Mouse (Mus musculus) ES-E14 (cell line): Measurements from ENCODE around the gene Mapk13. TPM values are rescaled to one million over a fixed set of nuclear protein-coding genes. Genes with fewer than 3 reads are reported as not detected.

ENCODE experiments used
- DNase-seq: peaks from one replicate; pipeline ENCODE4 v3.0.0-alpha.2; 2013; ENCODE audit warnings: low read depth, low spot score
- H3K27ac ChIP-seq: 2 replicates; pipeline ENCODE4 v1.5.1; 2012; ENCODE audit warnings: low read depth, mild to moderate bottlenecking, low read length, moderate library complexity, mixed read lengths; ENCODE audit not compliant: poor library complexity, insufficient read depth, severe bottlenecking
- H3K36me3 ChIP-seq: 2 replicates; pipeline ENCODE4 v1.6.1; 2012; ENCODE audit warnings: mild to moderate bottlenecking, low read length, moderate library complexity, mixed read lengths; ENCODE audit not compliant: control insufficient read depth, poor library complexity, insufficient read depth, severe bottlenecking
- H3K4me1 ChIP-seq, 2 experiments: fragments of 150-350 bp in 1 of 2; sonication (generic) in 1 of 2; 2 replicates each; pipeline ENCODE4 v1.6.1; 2012; ENCODE audit warnings: low read length in 2 of 2, mild to moderate bottlenecking in 1 of 2, mixed read lengths in 1 of 2; ENCODE audit not compliant: control insufficient read depth in 2 of 2, insufficient read depth in 2 of 2, poor library complexity in 1 of 2
- H3K4me3 ChIP-seq, 2 experiments: fragments of 150-350 bp in 1 of 2; sonication (generic) in 1 of 2; 2 replicates each; pipeline ENCODE4 v1.5.1; 2012; ENCODE audit warnings: low read length in 2 of 2, low read depth in 1 of 2, mild to moderate bottlenecking in 1 of 2, mixed read lengths in 1 of 2; ENCODE audit not compliant: insufficient read depth in 1 of 2, poor library complexity in 1 of 2, severe bottlenecking in 1 of 2
- H3K9ac ChIP-seq: 2 replicates; pipeline ENCODE4 v1.6.1; 2012; ENCODE audit warnings: low read depth, mild to moderate bottlenecking, low read length, mixed read lengths; ENCODE audit not compliant: poor library complexity, insufficient read depth, severe bottlenecking
- H3K9me3 ChIP-seq: fragments of 150-350 bp; sonication (generic); 2 replicates; pipeline ENCODE4 v1.6.1; 2012; ENCODE audit warnings: low read depth, mild to moderate bottlenecking, low read length; ENCODE audit not compliant: control insufficient read depth, insufficient read depth
- CHD2 ChIP-seq: IDR thresholded peaks from 2 replicates; pipeline ENCODE4 v1.6.1; 2014; ENCODE audit warnings: mild to moderate bottlenecking, low read depth, low read length, inconsistent platforms
- HCFC1 ChIP-seq: IDR thresholded peaks from 2 replicates; pipeline ENCODE4 v1.6.1; 2012; ENCODE audit warnings: low read length, inconsistent platforms, borderline replicate concordance; ENCODE audit not compliant: insufficient read depth
- MAFK ChIP-seq: IDR thresholded peaks from 2 replicates; pipeline ENCODE4 v1.6.1; 2014; ENCODE audit warnings: mild to moderate bottlenecking, low read depth, low read length, inconsistent platforms; ENCODE audit not compliant: insufficient read depth
- ZC3H11A ChIP-seq: IDR thresholded peaks from 2 replicates; pipeline ENCODE4 v1.6.1; 2012; ENCODE audit warnings: low read depth, mild to moderate bottlenecking, inconsistent platforms, low read length, borderline replicate concordance
- ZNF384 ChIP-seq: IDR thresholded peaks from 2 replicates; pipeline ENCODE4 v1.6.1; 2012; ENCODE audit warnings: low read depth, low read length, inconsistent platforms
- in situ Hi-C, 2 experiments: fragments of 600-800 bp; cut with MboI; formaldehyde crosslinking; loops; one replicate each; pipeline ENCODE4 v1.15.1; 2025; ENCODE audit warnings: low sequenced_read_pairs in 2 of 2, inconsistent platforms in 1 of 2; ENCODE audit not compliant: unreplicated experiment in 2 of 2
- total RNA-seq: library from RNA; depleted of rRNA; stranded (reverse); fragments of 300-350 nt; gene quantifications from 2 replicates; pipeline ENCODE4 v1.2.3, GENCODE M21; 2012

Gene Mapk13
- total RNA-seq, 1 experiment, result 7.1 TPM

DNA sequence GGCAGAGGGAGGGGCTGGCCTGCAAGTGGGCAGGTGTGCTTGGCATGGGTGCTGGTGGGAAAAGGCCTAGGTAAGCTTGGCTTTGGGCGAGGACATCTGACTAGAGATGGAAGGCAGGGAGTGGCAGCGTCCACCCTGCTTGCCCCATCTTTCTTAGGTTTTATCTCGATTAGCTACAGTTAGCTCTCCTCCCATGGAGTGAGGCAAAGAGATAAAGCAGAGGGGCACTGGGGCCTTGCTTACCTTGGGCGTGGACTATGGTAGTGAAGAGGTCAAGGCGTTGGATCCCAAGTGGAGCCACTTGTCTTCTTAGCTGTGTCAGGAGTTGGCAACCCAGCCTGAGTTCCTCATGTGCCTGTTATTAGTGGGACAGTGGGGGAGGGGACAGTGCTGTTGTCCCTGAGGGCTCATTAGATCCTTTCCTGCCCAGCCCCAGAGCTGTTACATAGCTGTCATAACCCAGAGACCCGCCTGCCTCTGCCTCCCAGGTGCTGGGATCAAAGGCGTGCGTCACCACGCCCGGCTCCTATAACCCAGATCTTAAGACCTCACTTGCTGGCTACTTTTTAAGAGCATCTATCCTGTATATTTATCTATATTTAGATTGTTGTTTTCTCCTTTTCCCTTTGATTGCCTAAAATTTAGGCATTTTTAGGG lies 40.2 kb downstream of the Mapk13 start:
- peaks cover 48% of the 10 kb centered on the region for H3K36me3 ChIP-seq

DNA sequence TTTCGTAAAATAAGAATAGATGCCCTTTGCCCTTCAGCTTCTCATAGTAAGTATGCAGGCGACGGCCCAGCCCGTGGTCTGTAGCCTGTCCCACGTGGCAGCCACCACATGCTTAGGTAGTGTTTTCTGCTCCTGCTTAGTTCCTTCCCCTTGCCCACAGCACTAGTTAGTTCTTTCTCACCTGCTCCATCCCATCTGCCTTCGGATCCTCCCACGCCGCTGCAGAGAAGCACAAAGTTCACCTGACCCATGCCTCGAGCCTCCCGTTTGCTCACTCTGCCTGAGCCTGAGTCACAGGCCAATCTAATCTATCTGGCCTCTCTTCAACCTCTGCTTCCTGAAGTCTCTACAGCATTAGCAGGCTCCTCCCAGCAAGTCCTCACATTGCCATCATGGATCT lies 43.2 kb downstream of the Mapk13 start:
- H3K36me3 ChIP-seq, result peaks cover 50% of the 10 kb centered on the region
- H3K9ac ChIP-seq, result no peak overlapping the region
- no peak for DNase-seq
- no peak overlapping the region for H3K4me3 ChIP-seq
- H3K9me3 ChIP-seq, result no peaks in the 10 kb centered on the region
- TF ChIP-seq ZNF384 (no peak), ZC3H11A (no peak), CHD2 (no peak), MAFK (no peak), HCFC1 (no peak)
- H3K4me1 ChIP-seq, result peaks cover 0 to 11% of the 10 kb centered on the region in 2 experiments; a peak in 2 of 4 replicates
- in situ Hi-C loops, result no loop called here
- no peak overlapping the region for H3K27ac ChIP-seq

More for the DNA sequence above, 40.2 kb downstream of the Mapk13 start:
- H3K9ac ChIP-seq, result no peak overlapping the region
- H3K4me1 ChIP-seq, result peaks cover 0 to 25% of the 10 kb centered on the region in 2 experiments; a peak in 2 of 4 replicates
- no peak for TF ChIP-seq ZNF384
- TF ChIP-seq HCFC1, result no peak
- no peak for TF ChIP-seq ZC3H11A
- TF ChIP-seq CHD2, result no peak
- no peak for TF ChIP-seq MAFK
- no peaks in the 10 kb centered on the region for H3K9me3 ChIP-seq
- no peak for DNase-seq
- H3K4me3 ChIP-seq, result no peak overlapping the region
- in situ Hi-C loops, result no loop called here
- H3K27ac ChIP-seq, result no peak overlapping the region

DNA sequence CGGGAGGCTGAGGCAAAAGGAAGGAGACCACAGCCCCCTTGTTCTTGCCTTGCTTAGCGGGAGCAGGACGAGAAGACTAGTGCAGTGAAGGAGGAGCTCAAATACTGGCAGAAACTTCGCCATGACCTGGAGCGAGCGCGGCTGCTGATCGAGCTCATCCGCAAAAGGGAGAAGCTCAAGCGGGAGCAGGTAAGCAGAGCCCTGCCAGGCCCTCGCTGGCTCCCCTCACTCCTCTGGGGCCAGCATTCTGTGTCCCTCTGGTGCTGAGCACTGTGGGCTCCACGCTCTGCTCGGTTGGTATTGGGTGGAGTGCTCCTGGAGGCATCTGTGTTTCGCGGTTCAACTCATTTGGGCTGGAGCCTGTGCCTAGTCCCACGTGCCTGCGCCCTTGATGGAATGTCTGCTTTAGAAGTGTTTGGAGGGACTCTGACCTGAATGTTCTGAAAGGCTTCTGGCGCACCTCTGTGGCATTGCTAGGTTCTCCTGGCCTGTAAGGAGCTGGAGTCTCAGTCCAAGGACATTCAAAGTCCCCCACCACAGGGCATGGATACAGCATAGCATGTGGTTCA lies 45.5 kb downstream of the Mapk13 start:
- H3K9ac ChIP-seq, result no peak overlapping the region
- in situ Hi-C loops, result no loop called here
- H3K4me3 ChIP-seq, result peak overlapping the region; percentile 19 to 45; a peak in 3 of 4 replicates
- 0 out of 4 replicates have a peak, but pooled peaks cover 0 to 3% of the 10 kb centered on the region in 2 experiments for H3K4me1 ChIP-seq
- no peaks in the 10 kb centered on the region for H3K9me3 ChIP-seq
- no peak for DNase-seq
- TF ChIP-seq MAFK (no peak), CHD2 (no peak), ZNF384 (no peak), ZC3H11A (no peak), HCFC1 (no peak)
- peaks cover 56% of the 10 kb centered on the region for H3K36me3 ChIP-seq
- H3K27ac ChIP-seq, result no peak overlapping the region

DNA sequence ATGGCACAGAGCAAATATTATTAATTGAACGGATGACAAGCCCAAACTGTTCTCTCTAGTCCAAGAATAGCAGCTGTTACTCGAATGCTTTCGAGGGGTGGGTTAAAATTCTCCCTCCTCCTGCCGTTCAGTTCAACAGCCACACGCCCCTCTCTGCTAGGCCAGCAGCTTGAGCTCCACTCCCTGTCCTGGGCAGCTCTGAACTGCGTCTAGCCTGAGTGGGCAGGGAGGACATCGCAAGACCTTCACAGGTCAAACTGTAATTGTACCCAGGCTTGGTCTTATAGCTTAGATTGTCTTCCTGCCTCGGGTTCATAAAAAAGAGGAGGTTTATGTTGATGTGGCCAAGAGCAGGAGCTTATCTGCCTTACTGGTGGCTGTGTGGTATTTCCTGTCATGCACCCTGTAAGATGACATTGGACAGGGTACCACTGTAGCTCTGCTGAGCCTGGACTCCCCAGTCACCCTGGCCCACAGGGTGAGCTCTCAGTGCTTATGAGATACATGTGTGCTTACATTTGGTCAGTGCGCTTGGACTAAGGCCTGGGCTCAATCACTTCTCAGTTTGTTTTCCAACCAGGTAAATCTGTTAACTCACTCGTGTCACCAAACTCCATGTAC lies 46.4 kb downstream of the Mapk13 start:
- no peak overlapping the region for H3K27ac ChIP-seq
- H3K9me3 ChIP-seq, result no peaks in the 10 kb centered on the region
- 0 out of 4 replicates have a peak, but pooled peaks cover 0 to 2% of the 10 kb centered on the region in 2 experiments for H3K4me1 ChIP-seq
- no peak for DNase-seq
- TF ChIP-seq MAFK (no peak), ZC3H11A (no peak), HCFC1 (no peak), ZNF384 (no peak), CHD2 (no peak)
- in situ Hi-C loops, result no loop called here
- H3K9ac ChIP-seq, result no peak overlapping the region
- H3K4me3 ChIP-seq, result no peak overlapping the region
- peaks cover 52% of the 10 kb centered on the region for H3K36me3 ChIP-seq
